Mouse (Mus musculus) liver, adult 2 months (tissue): ENCODE measurements around the gene H2afj. TPM values are rescaled to one million over a fixed set of nuclear protein-coding genes. Genes with fewer than 3 reads are reported as not detected.
"Not testable (repeated sequence)": the region's sequence is repeated elsewhere in the genome, so short reads cannot be mapped to it uniquely, and the experiment has no call there.

Source experiments
- DNase-seq: peaks from one replicate; pipeline ENCODE4 v3.0.0-alpha.2; 2011; ENCODE audit warnings: low read depth, low spot score; ENCODE audit errors: extremely low read depth
- H3K27ac ChIP-seq: fragments of 200-500 bp; replicated peaks from 2 replicates; pipeline ENCODE4 v1.5.1; 2012; ENCODE audit warnings: low read depth, mild to moderate bottlenecking, control low read depth, inconsistent platforms, low read length; ENCODE audit not compliant: insufficient read depth
- H3K27me3 ChIP-seq: fragments of 200-500 bp; 2 replicates; pipeline ENCODE4 v1.6.1; 2012; ENCODE audit warnings: mild to moderate bottlenecking, moderate library complexity, low read length, inconsistent platforms; ENCODE audit not compliant: control insufficient read depth, insufficient read depth
- H3K36me3 ChIP-seq: fragments of 200-500 bp; 2 replicates; pipeline ENCODE4 v1.6.1; 2012; ENCODE audit warnings: low read length, inconsistent platforms; ENCODE audit not compliant: control insufficient read depth, insufficient read depth
- H3K4me1 ChIP-seq: fragments of 200-500 bp; 2 replicates; pipeline ENCODE4 v1.6.1; 2011; ENCODE audit warnings: low read length; ENCODE audit not compliant: control insufficient read depth, insufficient read depth
- H3K4me3 ChIP-seq: fragments of 200-500 bp; 2 replicates; pipeline ENCODE4 v1.5.1; 2011; ENCODE audit warnings: low read depth, mild to moderate bottlenecking, control low read depth, low read length, moderate library complexity; ENCODE audit not compliant: insufficient read depth
- H3K79me2 ChIP-seq: fragments of 200-500 bp; 2 replicates; pipeline ENCODE4 v1.6.1; 2012; ENCODE audit warnings: inconsistent platforms, mild to moderate bottlenecking, low read length, moderate library complexity; ENCODE audit not compliant: control insufficient read depth, insufficient read depth
- H3K9ac ChIP-seq: fragments of 200-500 bp; 2 replicates; pipeline ENCODE4 v1.6.1; 2012; ENCODE audit warnings: low read depth, mild to moderate bottlenecking, control low read depth, inconsistent platforms, low read length
- CTCF ChIP-seq: fragments of 200-500 bp; IDR thresholded peaks from 2 replicates; pipeline ENCODE4 v1.5.1; 2011; ENCODE audit warnings: low read depth, low read length, control low read depth
- POLR2A ChIP-seq: fragments of 200-500 bp; IDR thresholded peaks from 2 replicates; pipeline ENCODE4 v1.6.1; 2011; ENCODE audit warnings: low read length, control low read depth; ENCODE audit not compliant: insufficient read depth; ENCODE audit errors: extremely low read depth
- WGBS: fragments of 180-500 bp; shearing (Covaris S2); methylation state at CpG from one replicate; pipeline ENCODE4 v1.1.7; 2018; 5-methylcytosine and 5-hydroxymethylcytosine counted together
- polyA plus RNA-seq: library from polyadenylated mRNA; depleted of rRNA; stranded (reverse); fragments of >200 nt; gene quantifications from 2 replicates; pipeline ENCODE4 v1.2.3, GENCODE M21; 2012
- total RNA-seq: library from RNA; depleted of rRNA; stranded (reverse); fragments of >200 nt; gene quantifications from 2 replicates; pipeline ENCODE4 v1.2.3, GENCODE M21; 2014

H2afj gene
- total and polyA plus RNA-seq, 2 experiments = 53.1 to 90.3 TPM

GRCm38 (mm10) chr6:136795850-136796249, 12.2 kb upstream of the H2afj start:
- DNase-seq = no peak
- no peaks in the 10 kb centered on the region for H3K27me3 ChIP-seq
- no peaks in the 10 kb centered on the region for H3K4me1 ChIP-seq
- H3K4me3 ChIP-seq = no peak overlapping the region
- TF ChIP-seq POLR2A (no peak), CTCF (no peak)
- no peak overlapping the region for H3K27ac ChIP-seq
- 84% methylated on average over 6 of the region's 6 CpGs for WGBS
- H3K36me3 ChIP-seq = no peaks in the 10 kb centered on the region
- no peak overlapping the region for H3K9ac ChIP-seq
- H3K79me2 ChIP-seq = no peaks in the 10 kb centered on the region

GRCm38 (mm10) chr6:136797874-136798693, 10.0 kb upstream of the H2afj start:
- not testable (repeated sequence) for H3K4me1 ChIP-seq, H3K27ac ChIP-seq

GRCm38 (mm10) chr6:136800710-136801109, 7.3 kb upstream of the H2afj start:
- no peak for DNase-seq
- whole genome bisulfite sequencing = 94% methylated on average over 8 of the region's 8 CpGs
- H3K27ac ChIP-seq = no peak overlapping the region
- TF ChIP-seq POLR2A (no peak), CTCF (no peak)
- H3K79me2 ChIP-seq = no peaks in the 10 kb centered on the region
- no peaks in the 10 kb centered on the region for H3K36me3 ChIP-seq
- H3K4me3 ChIP-seq = no peak overlapping the region
- H3K27me3 ChIP-seq = no peaks in the 10 kb centered on the region
- peaks cover 7% of the 10 kb centered on the region; the same call in 1 of the 2 replicates for H3K4me1 ChIP-seq
- H3K9ac ChIP-seq = no peak overlapping the region

More at GRCm38 (mm10) chr6:136797874-136798693, 10.0 kb upstream of the H2afj start:
- DNase-seq, H3K36me3 ChIP-seq, H3K4me3 ChIP-seq, H3K9ac ChIP-seq, H3K27me3 ChIP-seq, H3K79me2 ChIP-seq: not testable (repeated sequence)
- WGBS = 92% methylated on average over 3 of the region's 3 CpGs

GRCm38 (mm10) chr6:136801274-136801673, 6.8 kb upstream of the H2afj start:
- DNase-seq = no peak
- Histone ChIP-seq H3K27ac (no peak overlapping the region), H3K4me1 (peaks cover 7% of the 10 kb centered on the region; the same call in 1 of the 2 replicates), H3K79me2 (no peaks in the 10 kb centered on the region), H3K9ac (no peak overlapping the region), H3K36me3 (no peaks in the 10 kb centered on the region), H3K27me3 (no peaks in the 10 kb centered on the region), H3K4me3 (no peak overlapping the region)
- WGBS = 89% methylated on average over 6 of the region's 6 CpGs
- TF ChIP-seq POLR2A (no peak), CTCF (no peak)

- peak overlapping the region; percentile 96 for H3K27ac ChIP-seq
- DNase-seq = no peak
- no peak for TF ChIP-seq CTCF
- TF ChIP-seq POLR2A = no peak
- H3K4me1 ChIP-seq = peaks cover 7% of the 10 kb centered on the region; the same call in 1 of the 2 replicates
- H3K27me3 ChIP-seq = no peaks in the 10 kb centered on the region
- H3K4me3 ChIP-seq = peak overlapping the region; percentile 68
- H3K9ac ChIP-seq = peak overlapping the region; percentile 44
- 14% methylated on average over 12 of the region's 12 CpGs for WGBS
- no peaks in the 10 kb centered on the region for H3K79me2 ChIP-seq
- no peaks in the 10 kb centered on the region for H3K36me3 ChIP-seq
These were observed 4.8 kb upstream of the H2afj start for GRCm38 (mm10) chr6:136803093-136803738.
